Mouse (Mus musculus): ENCODE data around the gene Galnt6.

DNA sequence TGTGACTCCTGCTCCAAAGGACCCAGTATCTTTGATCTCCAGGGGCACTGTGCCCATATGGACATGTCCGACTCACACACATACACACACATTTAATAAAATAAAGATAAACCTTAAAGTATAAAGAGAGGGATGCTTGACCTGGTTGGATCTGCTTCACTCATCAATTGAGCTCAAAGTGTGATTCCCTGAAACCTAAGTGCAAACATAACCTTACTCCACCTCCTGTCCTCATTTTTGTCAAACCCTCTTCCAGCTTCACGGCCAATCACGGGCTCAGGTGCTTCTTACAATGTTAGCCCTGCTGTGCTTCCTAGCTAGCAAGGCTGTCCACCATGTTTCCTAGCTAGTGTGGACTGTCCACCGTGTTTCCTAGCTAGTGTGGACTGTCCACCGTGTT lies 74.0 kb downstream of the Galnt6 start:
- TF ChIP-seq CTCF (IDR thresholded peaks at IDR 0.05; ENCODE audit: low read depth) (no peak), EP300 (IDR thresholded peaks at IDR 0.05; ENCODE audit: low read depth) (no peak)

Data from liver, postnatal 0 days (tissue).